Mouse (Mus musculus): Measurements from ENCODE around the gene Rtkn2.

Rtkn2 gene

GRCm38 (mm10) chr10:67996171-67996570 is 16.8 kb downstream of the Rtkn2 start:
- peak; percentile 78 for DNase-seq (ENCODE audit: low read depth)

GRCm38 (mm10) chr10:67998116-67998635 is 18.8 kb downstream of the Rtkn2 start:
- peak; percentile 56 for DNase-seq (ENCODE audit: low read depth)

- DNase-seq (ENCODE audit: low read depth) = no peak
Observed at GRCm38 (mm10) chr10:67999170-67999569, 19.8 kb downstream of the Rtkn2 start.

GRCm38 (mm10) chr10:68001456-68001855 is 22.1 kb downstream of the Rtkn2 start:
- DNase-seq (ENCODE audit: low read depth) = no peak

- peak; percentile 47 for DNase-seq (ENCODE audit: low read depth)
Observed at GRCm38 (mm10) chr10:68003651-68004422, 24.5 kb downstream of the Rtkn2 start.

- DNase-seq (ENCODE audit: low read depth) = no peak
Observed at GRCm38 (mm10) chr10:68005404-68005803, 26.0 kb downstream of the Rtkn2 start.

GRCm38 (mm10) chr10:68006491-68006890 is 27.1 kb downstream of the Rtkn2 start:
- no peak for DNase-seq (ENCODE audit: low read depth)

- no peak for DNase-seq (ENCODE audit: low read depth)
Observed at GRCm38 (mm10) chr10:68007103-68007502, 27.7 kb downstream of the Rtkn2 start.

GRCm38 (mm10) chr10:68008198-68008955 is 29.0 kb downstream of the Rtkn2 start:
- peak; percentile 89 for DNase-seq (ENCODE audit: low read depth)

- no peak for DNase-seq (ENCODE audit: low read depth)
Observed at GRCm38 (mm10) chr10:68009301-68009700, 29.9 kb downstream of the Rtkn2 start.

GRCm38 (mm10) chr10:68009867-68010266 is 30.5 kb downstream of the Rtkn2 start:
- DNase-seq (ENCODE audit: low read depth) = no peak

- DNase-seq (ENCODE audit: low read depth) = peak; percentile 41
Observed at GRCm38 (mm10) chr10:68013137-68013536, 33.8 kb downstream of the Rtkn2 start.

- DNase-seq (ENCODE audit: low read depth) = no peak
Observed at GRCm38 (mm10) chr10:68020755-68021154, 41.4 kb downstream of the Rtkn2 start.

- DNase-seq (ENCODE audit: low read depth) = no peak
Observed at GRCm38 (mm10) chr10:68025660-68026059, 46.3 kb downstream of the Rtkn2 start.

- no peak for DNase-seq (ENCODE audit: low read depth)
Observed at GRCm38 (mm10) chr10:68028327-68029080, 49.1 kb downstream of the Rtkn2 start.

- DNase-seq (ENCODE audit: low read depth) = peak; percentile 11
Observed at GRCm38 (mm10) chr10:68029081-68029626, 49.8 kb downstream of the Rtkn2 start.

- no peak for DNase-seq (ENCODE audit: low read depth)
Observed at GRCm38 (mm10) chr10:68030027-68030426, 50.7 kb downstream of the Rtkn2 start.

GRCm38 (mm10) chr10:68035707-68036367 is 56.5 kb downstream of the Rtkn2 start:
- DNase-seq (ENCODE audit: low read depth) = no peak

- no peak for DNase-seq (ENCODE audit: low read depth)
Observed at GRCm38 (mm10) chr10:68036368-68036980, 57.1 kb downstream of the Rtkn2 start.

GRCm38 (mm10) chr10:68038997-68039624 is 59.7 kb downstream of the Rtkn2 start:
- no peak for DNase-seq (ENCODE audit: low read depth)
